29 mouse cellular contexts compared by ENCODE assay signal in genomic region chr7:63799304-63799703, GRCm38 (mm10).
A peak's percentile ranks its signal among the peaks of the same experiment; 100 is the strongest.
DNase-seq lines count a peak whose midpoint lies in the region; ATAC-seq and TF ChIP-seq lines count a peak whose summit lies in the region.
"Had no signal": no experiment of that assay in that cellular context is flagged by ENCODE, and none has a peak within 500 bp of the region (broad histone marks: within the 10 kb centered on the region; RNA-seq: fewer than 3 reads in every experiment).

No protein-coding gene starts in this region.

- DNase-seq in cerebellum, adult 9-11 months: peak; percentile 2
- DNase-seq in cerebellum, adult 9-10 months: no peak
- DNase-seq in left cerebral cortex, adult 2 months (ENCODE audit: extremely low spot score in 1 of 2, low spot score in 2 of 2): no peak
- no peak for DNase-seq in left cerebral cortex, adult 18-20 months (ENCODE audit: low spot score in 2 of 2)
- DNase-seq in ES-CJ7 (ENCODE audit: low read depth, low spot score) (peak; percentile 64), ZHBTc4 (ENCODE audit: low read depth, low spot score) (peak; percentile 71)
- DNase-seq: adrenal gland, adult 2 months; adrenal gland, postnatal 36 days; embryo, embryonic 11 days; heart, postnatal 36 days; kidney, adult 9 months; kidney, postnatal 14 days; left cerebral cortex, postnatal 4 days; liver, postnatal 0 days; midbrain, embryonic 14.5 days; retina, postnatal 1 day; right cerebral cortex, postnatal 14 days; thymus, postnatal 14 days had no signal

- H3K27ac ChIP-seq in left cerebral cortex, adult 2 months: no peak overlapping the region
- no peak overlapping the region for H3K27ac ChIP-seq in kidney, embryonic 14.5 days (ENCODE audit: low read depth, low read length)
- H3K27ac ChIP-seq: embryonic facial prominence, embryonic 12.5 days; heart, embryonic 15.5 days; hindbrain, embryonic 12.5 days; hindbrain, postnatal 0 days; liver, embryonic 12.5 days; macrophage; neural tube, embryonic 15.5 days had no signal

- no peak overlapping the region for H3K9ac ChIP-seq in kidney, embryonic 14.5 days (ENCODE audit: low read depth, low read length)
- H3K9ac ChIP-seq: embryonic facial prominence, embryonic 12.5 days; heart, embryonic 15.5 days; hindbrain, embryonic 12.5 days; liver, embryonic 12.5 days; liver, postnatal 0 days; neural tube, embryonic 15.5 days had no signal

- no peaks in the 10 kb centered on the region for H3K36me3 ChIP-seq in kidney, embryonic 14.5 days (ENCODE audit: control insufficient read depth, insufficient read depth, low read length)
- H3K36me3 ChIP-seq: embryonic facial prominence, embryonic 12.5 days; heart, embryonic 15.5 days; hindbrain, embryonic 12.5 days; liver, embryonic 12.5 days; neural tube, embryonic 15.5 days had no signal

- H3K27me3 ChIP-seq in kidney, embryonic 14.5 days (ENCODE audit: control insufficient read depth, insufficient read depth, low read length): no peaks in the 10 kb centered on the region
- H3K27me3 ChIP-seq: embryonic facial prominence, embryonic 12.5 days; heart, embryonic 15.5 days; hindbrain, embryonic 12.5 days; liver, embryonic 12.5 days; neural tube, embryonic 15.5 days had no signal

- H3K4me3 ChIP-seq in left cerebral cortex, adult 2 months: no peak overlapping the region
- H3K4me3 ChIP-seq in kidney, embryonic 14.5 days (ENCODE audit: low read length): no peak overlapping the region
- H3K4me3 ChIP-seq: embryonic facial prominence, embryonic 12.5 days; heart, embryonic 15.5 days; hindbrain, embryonic 12.5 days; liver, embryonic 12.5 days; neural tube, embryonic 15.5 days had no signal

- intact Hi-C loops in left cerebral cortex, adult 2 months (cut with DNase I): no loop called here

- peak; percentile 8 for TF ChIP-seq CTCF in left cerebral cortex, adult 2 months (IDR thresholded peaks at IDR 0.05)

- peaks cover 4% of the 10 kb centered on the region; the same call in 1 of the 2 replicates for H3K9me3 ChIP-seq in kidney, embryonic 14.5 days (ENCODE audit: control insufficient read depth, low read length)
- H3K9me3 ChIP-seq: embryonic facial prominence, embryonic 12.5 days; heart, embryonic 15.5 days; hindbrain, embryonic 12.5 days; neural tube, embryonic 15.5 days had no signal

- no peak overlapping the region for H3K4me2 ChIP-seq in kidney, embryonic 14.5 days (replicated peaks; ENCODE audit: low read depth, low read length)
- H3K4me2 ChIP-seq: embryonic facial prominence, embryonic 12.5 days; heart, embryonic 15.5 days; hindbrain, embryonic 12.5 days; liver, embryonic 12.5 days; neural tube, embryonic 15.5 days had no signal

- 83% methylated on average over 7 of the region's 7 CpGs for WGBS in kidney, embryonic 14.5 days

- H3K4me1 ChIP-seq in kidney, embryonic 14.5 days (ENCODE audit: control insufficient read depth, insufficient read depth, low read length): no peaks in the 10 kb centered on the region
- H3K4me1 ChIP-seq: embryonic facial prominence, embryonic 12.5 days; heart, embryonic 15.5 days; liver, embryonic 12.5 days; neural tube, embryonic 15.5 days had no signal

- ATAC-seq in kidney, embryonic 14.5 days (ENCODE audit: low FRiP score, low TSS enrichment): no peak
- ATAC-seq: activated CD4-positive, CD25-positive, alpha-beta regulatory T cell, adult 4 months; forebrain, embryonic 14.5 days; hindbrain, postnatal 0 days; intestine, embryonic 16.5 days; liver, embryonic 12.5 days; liver, postnatal 0 days had no signal

Comparison
In these comparisons a context has a peak if more than half of its experiments do, and no peak if none do; other contexts are left out.
1. DNase-seq: peak in cerebellum, adult 9-11 months (single experiment), ES-CJ7 (single experiment) and ZHBTc4 (single experiment); none in cerebellum, adult 9-10 months (single experiment), left cerebral cortex, adult 2 months (0 of 2) and left cerebral cortex, adult 18-20 months (0 of 2).